Mouse (Mus musculus) MN1 (cell line): ENCODE data around the gene Ppil4.
A peak's percentile ranks its signal among the peaks of the same experiment; 100 is the strongest.
"Not testable (repeated sequence)": the region's sequence is repeated elsewhere in the genome, so short reads cannot be mapped to it uniquely, and the experiment has no call there.

Experiments
- DNase-seq: peaks from one replicate; pipeline ENCODE4 v3.0.0-alpha.2; 2016; ENCODE audit warnings: low spot score

Ppil4 gene

DNA sequence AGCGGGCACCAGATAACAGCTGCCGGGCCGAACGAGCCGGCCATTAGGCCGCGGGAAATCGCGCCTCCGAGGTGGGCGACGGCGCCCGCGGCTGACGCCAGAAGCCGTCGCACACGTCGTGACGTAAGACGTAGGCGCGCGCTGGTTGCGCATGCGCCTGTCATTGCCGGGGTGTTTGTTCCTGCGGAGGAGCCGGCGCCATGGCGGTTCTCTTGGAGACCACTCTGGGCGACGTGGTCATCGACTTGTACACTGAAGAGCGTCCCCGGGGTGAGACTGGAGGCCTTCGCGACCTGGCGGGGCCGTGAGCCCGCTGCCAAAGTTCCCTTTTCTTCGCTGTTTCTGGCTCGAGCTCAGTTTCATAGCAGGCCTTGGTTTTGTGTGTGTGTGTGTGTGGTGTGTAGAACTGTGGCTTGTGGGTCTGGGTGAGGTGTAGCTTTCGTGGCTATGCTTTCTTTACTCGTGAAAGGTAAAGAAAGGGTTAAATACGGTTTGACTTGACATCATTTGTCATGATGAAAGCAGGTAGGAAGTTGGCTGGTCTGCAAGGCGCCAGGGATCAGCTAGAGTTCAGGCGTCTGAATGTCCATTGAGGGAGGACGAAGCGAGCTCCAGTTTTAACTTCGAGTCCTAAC, at the start of gene Ppil4, which contains the start of gene Ginm1:
Gene Ppil4, plus strand, starts transcription at position 141 of the 635 bp plus-strand sequence.
Gene Ginm1, minus strand, starts transcription at position 74 of the 635 bp plus-strand sequence.
- peak; percentile 99 for DNase-seq

DNA sequence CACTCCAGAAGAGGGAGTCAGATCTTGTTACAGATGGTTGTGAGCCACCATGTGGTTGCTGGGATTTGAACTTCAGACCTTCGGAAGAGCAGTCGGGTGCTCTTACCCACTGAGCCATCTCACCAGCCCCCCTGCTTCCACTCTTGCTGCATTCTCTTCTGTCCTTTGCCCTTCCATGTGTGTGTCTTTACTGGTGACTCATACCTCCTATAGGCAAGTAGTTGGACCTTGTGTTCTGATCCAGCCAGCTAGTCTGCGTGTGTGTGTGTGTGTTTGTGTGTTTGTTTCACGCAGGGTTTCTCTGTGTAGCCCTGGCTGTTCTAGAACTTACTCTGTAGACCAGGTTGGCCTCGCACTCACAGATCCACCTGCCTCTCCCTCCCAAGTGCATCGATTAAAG, 47.2 kb upstream of the Ppil4 start:
- DNase-seq: not testable (repeated sequence)

DNA sequence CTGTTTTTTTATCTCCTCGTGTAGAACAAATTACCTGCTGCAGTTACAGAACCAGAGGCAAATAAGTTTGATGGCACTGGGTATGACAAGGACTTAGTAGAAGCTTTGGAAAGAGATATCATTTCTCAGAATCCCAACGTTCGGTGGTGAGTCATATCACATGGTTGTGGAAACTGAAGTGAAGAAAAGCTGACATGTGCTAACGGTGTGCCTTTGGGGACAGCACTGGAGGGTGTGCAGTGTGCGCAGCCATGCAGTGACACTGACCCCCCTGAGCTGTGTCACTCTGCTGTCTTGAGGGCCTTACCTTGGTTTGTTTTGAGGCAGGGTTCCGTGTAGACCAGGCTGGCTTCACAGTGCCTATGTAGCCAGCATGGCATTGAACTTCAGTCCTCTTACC, 43.9 kb upstream of the Ppil4 start:
- DNase-seq: no peak

DNA sequence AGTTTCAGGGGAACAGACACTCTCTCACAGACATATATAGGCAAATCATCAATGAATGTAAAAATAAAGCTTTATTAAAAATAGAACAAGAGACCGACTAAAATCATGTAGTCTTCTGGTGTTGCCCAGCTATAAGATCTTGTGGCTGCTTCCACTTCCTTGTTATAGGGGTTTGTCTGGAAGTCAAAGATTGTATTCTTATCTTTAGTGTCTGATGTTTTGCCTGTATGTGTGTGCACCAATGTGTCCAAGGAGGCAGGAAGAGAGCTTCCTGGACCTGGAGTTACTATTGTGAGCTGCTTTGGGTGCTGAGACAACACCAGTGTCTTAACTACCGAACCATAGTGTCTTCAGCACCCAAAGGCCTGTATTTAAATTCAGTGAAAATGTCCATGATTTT, 35.1 kb upstream of the Ppil4 start:
- DNase-seq: no peak

DNA sequence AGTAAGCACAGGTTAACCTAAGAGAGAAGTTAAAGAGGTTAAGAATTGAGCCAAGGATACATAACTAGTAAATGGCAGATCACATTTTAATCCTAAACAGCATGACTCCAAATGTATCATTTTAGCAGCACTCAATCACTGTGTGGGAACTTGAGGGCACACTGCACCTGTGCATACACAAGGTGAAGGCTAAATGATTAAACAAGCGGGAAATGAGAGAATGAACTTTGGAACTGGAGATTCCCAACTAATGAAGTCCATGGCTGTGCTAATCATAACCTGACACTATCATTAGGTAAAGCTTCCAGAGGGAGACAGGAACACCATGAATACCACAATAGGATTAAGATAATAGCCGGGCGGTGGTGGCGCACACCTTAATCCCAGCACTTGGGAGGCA, 20.3 kb upstream of the Ppil4 start:
- no peak for DNase-seq

DNA sequence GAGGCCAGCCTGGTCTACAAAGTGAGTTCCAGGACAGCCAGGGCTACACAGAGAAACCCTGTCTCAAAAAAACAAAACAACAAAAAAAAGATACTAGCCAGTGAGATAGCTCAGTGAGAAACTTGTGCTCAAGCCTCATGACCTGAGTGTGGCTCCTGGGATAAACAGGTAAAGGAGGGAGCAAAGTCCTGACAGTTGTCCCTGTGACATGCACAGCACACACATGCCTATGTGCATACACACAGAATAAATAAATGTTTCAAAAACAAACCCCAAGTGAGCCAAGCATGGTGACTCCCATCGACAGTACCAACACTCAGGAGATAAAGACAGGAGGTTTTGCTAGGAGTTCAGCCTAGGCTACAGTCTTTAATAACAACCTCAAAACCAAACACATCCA, 19.9 kb upstream of the Ppil4 start:
- no peak for DNase-seq

DNA sequence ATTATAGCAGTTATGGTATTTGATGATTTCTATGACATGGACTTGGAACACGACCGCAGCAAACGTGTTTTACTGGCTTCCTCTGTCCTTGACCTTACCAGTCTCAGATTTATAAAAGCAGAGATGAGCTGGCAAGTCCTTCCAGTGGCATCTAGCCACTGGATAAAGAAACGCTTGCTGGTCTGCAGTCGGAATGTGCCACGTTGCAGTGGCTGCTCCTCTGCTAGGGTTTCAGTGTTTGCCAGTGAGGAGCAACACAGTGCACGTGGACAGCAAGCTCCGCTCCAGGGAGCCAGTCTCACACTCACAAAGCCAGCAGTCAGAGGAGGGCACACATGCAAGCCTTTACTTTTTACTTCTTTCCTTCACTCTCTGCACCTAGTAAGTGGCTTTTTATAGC, 17.3 kb upstream of the Ppil4 start:
- DNase-seq: no peak

DNA sequence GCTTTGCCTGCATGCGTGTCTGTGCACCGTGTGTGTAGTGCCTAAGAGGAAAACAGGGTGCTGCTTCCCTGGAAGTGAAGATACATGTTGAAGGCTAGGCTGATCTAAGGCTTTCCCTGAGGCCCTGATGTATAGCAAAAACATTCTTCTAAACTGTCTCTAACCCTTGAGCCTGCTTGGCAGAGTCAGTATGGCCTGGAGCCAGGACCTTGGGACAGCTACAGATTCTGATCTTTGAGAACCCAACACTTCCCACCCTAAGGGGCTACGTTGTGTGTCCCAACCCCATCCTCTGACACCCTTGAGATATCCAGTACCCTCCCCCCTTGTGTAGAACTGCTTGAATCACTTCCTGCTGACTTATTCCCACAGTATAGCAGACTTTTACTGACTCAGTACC, 14.3 kb upstream of the Ppil4 start:
- no peak for DNase-seq

DNA sequence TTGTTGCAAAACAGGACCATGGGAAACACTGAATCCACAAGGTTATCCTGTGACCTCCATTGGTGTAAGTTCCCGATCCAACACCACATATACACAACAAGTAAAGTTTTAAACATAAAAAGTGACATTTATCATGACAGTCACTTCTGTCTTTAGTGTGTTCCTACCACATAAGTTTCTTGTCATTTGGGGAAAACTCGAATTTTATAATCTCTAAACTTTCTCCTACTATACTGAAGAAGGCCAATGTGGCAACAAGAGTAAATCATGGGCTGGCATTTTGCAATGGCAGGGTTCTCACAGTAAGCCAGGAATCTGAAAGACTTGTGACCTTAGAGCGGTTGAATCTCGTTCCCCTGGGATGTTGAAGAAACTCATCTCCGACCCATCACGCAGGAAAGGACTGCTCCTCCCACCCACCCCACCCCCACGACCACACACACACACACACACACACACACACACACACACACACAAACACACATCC, 12.9 kb upstream of the Ppil4 start:
- no peak for DNase-seq

DNA sequence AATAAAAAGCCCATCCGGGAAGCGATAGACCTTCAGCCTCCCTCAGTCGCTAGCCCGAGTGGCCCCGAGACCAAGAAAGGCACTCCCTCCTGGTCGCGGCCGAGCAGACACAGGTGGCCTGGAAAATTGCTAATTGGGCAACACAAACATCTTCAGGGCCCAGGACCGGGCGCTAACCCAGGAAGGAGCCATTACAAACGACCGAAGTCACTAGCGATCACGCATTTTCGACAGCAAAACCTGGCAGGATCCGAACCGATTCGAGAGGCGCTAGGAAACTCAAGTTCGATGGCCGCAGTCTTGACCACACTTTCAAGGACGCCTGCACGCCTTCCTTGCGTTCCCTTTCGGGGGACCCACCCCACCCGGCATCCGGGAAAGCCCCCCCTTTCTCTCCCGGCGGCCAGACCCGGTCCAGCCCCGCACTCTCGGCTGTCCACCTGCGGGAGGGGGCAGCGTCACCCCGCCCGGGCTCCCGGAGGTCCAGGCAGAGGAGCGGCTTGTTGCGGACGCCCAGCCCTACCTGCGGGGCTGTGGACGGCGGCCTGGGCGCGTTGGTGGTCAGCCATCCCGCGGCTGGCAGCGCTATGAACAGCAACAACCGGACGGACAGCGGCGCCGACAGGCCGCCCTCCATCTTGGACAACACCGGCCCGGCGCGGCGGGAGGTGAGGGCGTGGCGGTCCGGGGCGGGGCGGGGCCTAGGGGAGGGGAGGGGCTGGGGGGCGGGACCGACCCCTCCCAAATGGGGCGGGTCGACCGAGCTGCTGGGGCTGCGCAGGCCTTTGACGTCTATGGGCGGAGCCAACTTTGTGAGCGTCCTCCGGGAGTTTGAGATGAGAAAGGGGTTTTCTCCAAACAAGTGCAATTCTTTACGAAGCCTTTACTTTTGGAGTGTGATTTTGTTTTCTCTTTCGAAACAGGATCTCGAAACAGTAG, 12.2 kb upstream of the Ppil4 start:
- peak; percentile 97 for DNase-seq

DNA sequence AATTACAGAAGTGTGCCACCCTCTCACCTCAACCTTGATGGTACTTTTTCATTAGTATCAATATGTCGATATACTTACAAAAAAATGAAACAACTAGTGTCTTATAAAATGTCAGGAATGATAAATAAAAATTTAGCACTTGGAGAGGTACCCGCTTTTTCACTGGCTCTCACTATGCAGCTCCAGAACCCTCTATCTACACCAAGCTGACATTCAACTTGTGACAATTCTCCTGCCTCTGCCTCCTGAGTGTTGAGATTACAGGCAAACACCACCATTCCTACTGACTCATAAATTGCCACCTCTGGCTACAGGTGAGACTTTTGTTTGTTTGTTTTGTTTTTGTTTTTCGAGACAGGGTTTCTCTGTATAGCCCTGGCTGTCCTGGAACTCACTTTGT, 11.5 kb upstream of the Ppil4 start:
- no peak for DNase-seq

DNA sequence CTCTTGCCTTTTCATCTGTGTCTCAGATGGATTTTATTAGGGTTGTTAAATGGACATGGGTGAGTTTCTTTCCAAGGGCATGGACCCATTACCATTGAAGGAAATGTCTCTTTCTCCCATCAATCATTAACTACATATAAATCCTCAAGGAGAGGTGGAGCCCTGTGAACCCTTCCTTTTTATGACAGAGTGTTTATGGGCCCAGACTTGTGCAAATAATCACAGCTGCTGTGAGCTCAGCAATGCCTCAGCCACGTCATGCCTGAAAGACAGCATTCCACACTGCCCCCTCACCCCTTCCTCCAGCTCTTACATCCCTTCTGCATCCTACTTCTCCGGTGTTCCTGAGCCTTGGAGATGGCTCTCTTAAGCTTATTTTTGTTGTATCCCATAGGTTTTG, 5.4 kb upstream of the Ppil4 start:
- no peak for DNase-seq

DNA sequence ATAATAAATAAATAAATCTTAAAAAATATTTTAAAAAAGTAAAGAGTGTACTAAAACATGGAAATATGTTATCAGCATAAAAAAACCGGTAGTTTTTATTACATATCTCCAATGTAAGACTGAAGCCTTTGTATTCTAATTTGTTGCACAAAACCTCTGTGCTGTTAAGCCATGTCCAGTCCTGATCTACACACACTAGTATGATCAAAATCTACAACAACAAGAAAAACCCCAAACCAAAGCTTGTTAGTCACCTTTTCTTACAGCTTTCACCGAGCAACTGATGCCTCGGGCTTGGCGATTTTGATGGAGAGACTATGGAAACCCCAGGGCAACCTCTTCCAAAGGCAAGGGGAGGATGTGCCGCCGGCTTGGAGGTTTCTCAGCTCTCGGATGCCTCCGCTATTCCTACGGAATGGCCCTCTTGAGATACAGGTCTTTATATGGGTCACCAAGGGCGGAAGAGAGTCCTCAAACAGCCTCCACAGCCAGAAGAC, 389 bp upstream of the Ppil4 start:
- no peak for DNase-seq

DNA sequence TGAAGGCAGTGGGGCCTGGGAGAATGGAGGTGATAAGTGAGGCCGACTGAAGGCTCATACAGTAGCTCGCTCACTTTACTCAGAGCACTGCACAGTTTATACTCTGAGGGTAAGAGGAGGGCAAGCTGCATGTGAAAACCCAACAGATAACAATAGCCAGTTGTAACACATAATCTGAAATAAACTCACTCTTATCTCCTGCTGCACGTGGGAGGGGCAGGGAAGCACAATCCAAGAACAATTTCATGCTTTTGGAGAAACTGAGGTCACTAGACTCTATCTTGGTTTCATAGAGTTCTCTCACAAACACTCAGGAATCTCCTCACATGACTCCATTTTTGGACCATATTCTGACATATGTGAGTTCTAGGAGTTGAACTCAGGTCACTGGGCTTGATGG, 8.6 kb downstream of the Ppil4 start:
- DNase-seq: no peak

DNA sequence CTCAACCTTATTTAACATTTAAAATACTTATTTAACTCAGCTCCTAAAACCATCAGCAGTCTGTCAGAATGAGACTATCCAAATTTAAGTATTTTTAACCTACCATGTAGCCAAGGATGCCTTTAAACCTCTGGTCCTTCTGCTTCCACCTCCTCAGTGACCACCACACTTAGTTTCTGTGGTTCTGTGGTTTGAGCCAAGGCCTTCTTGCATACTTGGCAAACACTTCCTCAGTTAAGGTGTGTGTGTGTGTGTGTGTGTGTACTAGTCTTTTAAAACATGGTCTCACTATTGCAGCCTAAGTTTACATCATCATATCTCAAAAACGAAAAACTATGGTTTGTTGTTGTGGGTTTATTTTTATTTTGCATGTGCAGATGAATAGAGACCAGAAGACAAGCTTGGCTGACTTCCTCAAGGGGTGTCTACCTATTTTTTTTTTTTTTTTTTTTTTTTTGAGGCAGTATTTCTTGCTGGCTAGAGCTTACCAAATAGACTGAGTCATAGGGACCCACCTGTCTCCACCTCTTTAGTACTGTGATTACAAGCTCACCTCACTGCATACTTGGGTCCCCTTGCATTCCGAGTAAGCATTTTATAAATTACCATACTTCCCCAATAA, 9.9 kb downstream of the Ppil4 start:
- no peak for DNase-seq

DNA sequence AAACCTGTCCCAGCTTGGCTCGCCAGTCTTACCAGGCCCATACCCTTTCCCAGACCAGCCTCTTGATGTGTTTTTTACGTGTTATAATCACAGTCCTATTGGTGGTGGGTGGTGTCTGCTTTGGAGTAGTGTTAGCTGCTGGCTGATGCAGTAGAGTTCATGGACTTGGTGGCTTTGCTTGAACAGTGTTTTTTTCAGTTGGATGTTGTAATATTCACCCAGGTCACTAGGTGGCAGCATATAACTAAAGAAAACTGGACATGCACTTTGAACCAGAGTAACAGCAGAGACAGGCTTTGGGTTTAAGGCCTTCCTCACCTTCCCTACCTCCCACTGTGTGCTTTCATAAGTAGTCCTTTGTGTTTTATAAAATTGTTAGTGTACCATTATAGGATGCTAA, 17.2 kb downstream of the Ppil4 start:
- DNase-seq: peak; percentile 85

DNA sequence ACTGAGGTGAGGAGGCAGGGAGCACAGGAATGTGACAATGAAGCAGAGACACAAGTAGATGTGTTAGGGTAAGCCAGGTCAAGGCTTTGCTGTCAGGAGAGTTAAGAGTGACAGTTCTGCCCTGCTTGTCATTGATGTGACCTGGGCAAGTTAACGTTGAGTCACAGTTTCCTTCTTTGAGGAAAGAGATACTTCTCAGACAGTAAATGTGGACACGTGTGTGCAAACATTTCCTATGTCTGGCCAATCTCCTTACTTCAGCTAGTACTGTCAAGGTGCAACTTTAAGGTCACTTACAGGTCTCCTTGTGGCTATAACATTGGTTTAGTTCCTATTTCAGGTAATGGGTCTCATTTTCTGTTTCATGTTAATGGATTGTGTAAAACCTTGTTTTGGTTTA, 23.8 kb downstream of the Ppil4 start:
- DNase-seq: no peak

DNA sequence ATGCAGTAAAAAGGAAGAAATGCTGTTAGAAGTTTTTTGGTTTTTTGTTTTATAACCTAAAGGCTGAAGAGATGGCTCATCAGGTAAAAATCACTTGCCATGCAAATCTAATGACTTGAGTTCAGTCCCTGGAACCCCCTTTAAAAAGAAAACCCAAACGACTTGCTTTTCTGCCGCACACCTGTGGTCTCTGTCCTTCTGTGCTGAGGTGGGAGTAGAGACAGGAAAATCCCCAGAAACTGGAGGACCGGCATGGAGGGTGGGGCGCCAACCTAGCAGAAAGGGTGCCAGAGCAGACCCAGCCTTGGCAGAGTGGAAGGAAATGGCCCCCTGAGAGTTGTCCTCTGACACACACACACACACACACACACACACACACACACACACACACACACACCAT, 26.0 kb downstream of the Ppil4 start:
- no peak for DNase-seq

DNA sequence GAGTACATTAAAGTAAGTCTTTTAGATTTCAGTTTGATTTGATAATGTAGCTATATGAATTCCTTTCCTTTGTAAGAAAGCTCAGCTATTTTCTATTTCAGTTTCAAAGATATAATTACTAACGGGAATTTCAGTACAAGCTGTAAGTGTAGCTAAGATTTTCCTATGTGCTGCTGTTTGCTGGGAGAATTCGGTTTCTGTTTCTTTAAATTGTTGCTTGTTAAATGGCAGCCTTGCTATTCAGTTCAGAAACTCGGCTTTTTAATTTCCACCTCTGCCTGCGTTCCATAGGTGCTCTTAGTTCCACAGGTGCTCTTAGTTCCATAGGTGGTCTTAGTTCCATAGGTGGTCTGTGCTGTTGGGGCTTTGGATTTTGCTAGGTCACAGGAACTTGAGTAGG, 26.5 kb downstream of the Ppil4 start:
- DNase-seq: no peak

DNA sequence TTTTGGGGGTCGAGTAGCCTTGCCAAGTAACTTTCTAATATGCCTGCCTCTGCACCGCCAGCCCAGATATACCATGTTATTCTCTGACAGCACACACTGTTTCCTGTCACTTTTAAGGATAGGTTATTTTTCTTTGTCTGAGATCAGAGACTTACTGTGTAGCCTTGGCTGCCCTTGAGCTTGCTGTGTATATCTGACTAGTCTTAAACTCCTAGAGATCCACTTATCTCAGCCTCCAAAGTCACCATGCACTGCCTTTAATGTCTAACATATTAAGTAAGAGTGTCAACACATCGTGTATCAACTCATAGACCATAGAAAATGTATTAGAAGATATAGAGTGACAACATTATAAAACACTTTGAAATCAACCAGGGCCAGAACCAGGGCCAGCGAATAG, 26.9 kb downstream of the Ppil4 start:
- no peak for DNase-seq

DNA sequence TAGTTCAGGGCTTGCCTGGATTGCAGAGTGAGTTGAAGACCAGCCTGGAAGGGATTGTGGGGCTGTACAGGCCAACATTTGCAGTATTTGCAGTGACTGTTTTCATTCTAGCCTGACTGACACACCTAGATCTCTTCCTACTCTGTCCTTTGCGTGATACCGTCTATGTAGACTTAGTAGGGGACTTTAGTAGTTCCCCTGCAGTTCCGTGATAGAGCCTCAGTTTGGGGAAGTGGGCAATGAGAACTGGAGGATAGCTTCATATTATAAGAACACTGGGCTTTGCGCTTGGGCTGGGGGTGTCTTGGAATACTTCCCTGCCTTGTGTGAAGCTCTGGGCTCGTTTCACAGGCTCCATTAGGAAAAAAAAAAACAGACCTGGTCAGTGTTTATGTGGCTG, 27.5 kb downstream of the Ppil4 start:
- no peak for DNase-seq

DNA sequence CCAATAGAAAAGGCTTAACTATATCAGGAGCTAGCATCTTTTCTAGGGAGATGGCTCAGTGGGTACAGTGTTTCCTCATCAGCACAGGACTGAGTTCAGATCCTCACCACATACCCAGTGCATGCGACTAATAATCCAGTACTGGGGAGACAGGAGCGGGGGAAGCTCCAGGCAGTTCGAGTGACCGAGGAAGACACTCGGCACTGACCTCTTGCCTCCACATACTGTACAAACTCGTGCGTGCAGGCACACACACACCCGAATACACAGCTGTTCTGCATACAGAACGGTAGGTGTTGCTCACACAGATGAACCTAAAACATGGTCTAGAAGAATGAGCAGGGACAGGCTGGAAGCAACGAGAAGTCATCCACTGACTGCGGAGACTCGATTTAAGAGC, 29.3 kb downstream of the Ppil4 start:
- no peak for DNase-seq
